Mouse (Mus musculus): Measurements from ENCODE around the gene Tm9sf1. TPM values are rescaled to one million over a fixed set of nuclear protein-coding genes. Genes with fewer than 3 reads are reported as not detected.

Tm9sf1 gene
- polyA plus RNA-seq, 1 experiment from 2014 or later: 53.3 TPM

DNA sequence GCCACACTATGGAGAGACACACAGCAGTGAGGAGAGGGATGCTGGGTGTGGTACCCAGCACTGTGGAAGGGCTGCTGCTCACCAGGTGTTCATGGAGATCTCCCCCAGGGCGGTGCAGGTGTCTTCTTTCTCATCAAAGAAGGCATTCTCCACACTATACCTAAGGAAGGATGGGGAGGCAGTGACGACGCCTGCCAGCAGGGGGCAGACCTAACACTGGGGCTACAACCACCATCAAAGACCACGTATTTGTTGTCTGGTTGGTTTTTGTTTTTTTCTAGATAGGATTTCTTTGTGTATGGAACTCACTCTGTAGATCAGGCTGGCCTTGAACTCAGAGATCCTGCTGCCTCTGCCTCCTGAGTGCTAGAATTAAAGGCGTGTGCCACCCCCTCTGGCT, 14.3 kb downstream of the Tm9sf1 start:
- ATAC-seq (ENCODE audit: low read depth): no peak
- peak; percentile 40 for DNase-seq
- 42% methylated on average over 5 of the region's 5 CpGs for WGBS (ENCODE audit: insufficient replicate concordance)

DNA sequence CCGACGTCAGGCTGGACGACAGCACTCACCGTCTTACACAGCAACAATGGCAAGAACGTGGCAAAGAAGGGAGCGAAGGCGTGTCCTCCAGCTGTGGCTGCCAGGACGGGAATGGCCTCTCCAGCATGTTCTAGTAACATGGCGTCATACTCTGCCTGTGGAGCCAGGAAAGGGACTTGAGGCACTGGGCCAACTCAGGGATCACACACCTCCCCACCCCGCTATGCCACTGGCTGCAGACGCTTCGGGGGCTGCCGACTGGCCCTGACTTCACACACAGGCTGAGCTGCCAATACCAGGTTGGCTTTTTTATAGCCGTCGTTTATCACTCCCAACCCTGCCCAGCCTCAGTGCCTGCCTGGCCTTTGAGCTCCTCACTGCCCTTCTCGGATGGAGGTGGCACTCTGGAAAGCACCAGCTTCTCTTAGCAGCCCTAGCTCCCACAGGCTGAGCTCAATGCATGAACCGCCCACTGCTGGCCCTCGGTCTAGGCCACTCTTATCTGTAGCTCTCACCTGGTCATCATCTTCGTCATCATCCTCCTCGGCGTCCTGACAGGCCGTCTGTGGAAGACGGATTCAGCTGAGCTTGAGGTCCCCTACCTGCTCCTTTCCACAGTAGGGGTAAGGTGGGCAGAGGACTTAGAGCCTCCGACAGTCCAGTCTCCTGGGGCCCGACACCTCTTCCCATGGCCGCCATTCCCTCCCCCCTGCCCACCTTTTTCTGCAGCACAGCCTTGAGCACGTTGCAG, 15.4 kb downstream of the Tm9sf1 start:
- H3K27me3 ChIP-seq: no peaks in the 10 kb centered on the region
- no peak for DNase-seq
- H3K36me3 ChIP-seq: peaks cover 94% of the 10 kb centered on the region
- no peak overlapping the region for H3K9ac ChIP-seq
- H3K4me1 ChIP-seq (replicated peaks): peaks cover 17% of the 10 kb centered on the region
- no peak overlapping the region for H3K4me3 ChIP-seq (replicated peaks)
- peak; percentile 55 for ATAC-seq (ENCODE audit: low read depth)
- H3K27ac ChIP-seq: no peak overlapping the region; the same call in 1 of the 2 replicates
- H3K9me3 ChIP-seq (replicated peaks): no peaks in the 10 kb centered on the region
- no peak overlapping the region for H3K4me2 ChIP-seq
- WGBS (ENCODE audit: insufficient replicate concordance): 73% methylated on average over 27 of the region's 27 CpGs

More for the DNA sequence above, 14.3 kb downstream of the Tm9sf1 start:
- Histone ChIP-seq H3K4me3 (replicated peaks) (no peak overlapping the region), H3K9ac (no peak overlapping the region), H3K27me3 (no peaks in the 10 kb centered on the region), H3K36me3 (peaks cover 99% of the 10 kb centered on the region), H3K4me1 (replicated peaks) (peaks cover 22% of the 10 kb centered on the region), H3K27ac (no peak overlapping the region), H3K9me3 (replicated peaks) (no peaks in the 10 kb centered on the region), H3K4me2 (no peak overlapping the region)

GRCm38 (mm10) chr14:55618486-55619195, 25.0 kb downstream of the Tm9sf1 start:
- Histone ChIP-seq H3K9me3 (replicated peaks) (no peaks in the 10 kb centered on the region), H3K36me3 (no peaks in the 10 kb centered on the region), H3K27ac (peak overlapping the region; percentile 47), H3K4me2 (peak overlapping the region; percentile 77), H3K27me3 (no peaks in the 10 kb centered on the region), H3K9ac (peak overlapping the region; percentile 62), H3K4me3 (replicated peaks) (peak overlapping the region; percentile 51), H3K4me1 (replicated peaks) (peaks cover 57% of the 10 kb centered on the region)
- ATAC-seq (ENCODE audit: low read depth) (peak; percentile 56), DNase-seq (peak; percentile 66)
- WGBS (ENCODE audit: insufficient replicate concordance): 17% methylated on average over 22 of the region's 22 CpGs

- Histone ChIP-seq H3K27me3 (no peaks in the 10 kb centered on the region), H3K4me1 (replicated peaks) (peaks cover 66% of the 10 kb centered on the region), H3K27ac (peak within 1 kb of the TSS; percentile 59), H3K36me3 (no peaks in the 10 kb centered on the region), H3K9ac (peak within 1 kb of the TSS; percentile 62), H3K9me3 (replicated peaks) (no peaks in the 10 kb centered on the region), H3K4me2 (peak within 1 kb of the TSS; percentile 77), H3K4me3 (replicated peaks) (peak within 1 kb of the TSS; percentile 51)
- WGBS (ENCODE audit: insufficient replicate concordance): 21% methylated on average over 21 of the region's 21 CpGs
- DNase-seq: peak; percentile 39
- ATAC-seq (ENCODE audit: low read depth): peak; percentile 73
These were observed 25.8 kb downstream of the Tm9sf1 start, which contains the start of gene Rec8 for GRCm38 (mm10) chr14:55617822-55618221. TSS of gene Rec8 (plus strand) at chr14:55618037.

- H3K9me3 ChIP-seq (replicated peaks): no peaks in the 10 kb centered on the region
- H3K9ac ChIP-seq: 0 out of 2 replicates have a peak overlapping the region, but pooled peaks have one; percentile 62
- peak overlapping the region; percentile 59 for H3K27ac ChIP-seq
- no peak overlapping the region for H3K4me3 ChIP-seq (replicated peaks)
- no peak for DNase-seq
- no peaks in the 10 kb centered on the region for H3K27me3 ChIP-seq
- ATAC-seq (ENCODE audit: low read depth): no peak
- no peak overlapping the region for H3K4me2 ChIP-seq
- peaks cover 65% of the 10 kb centered on the region for H3K4me1 ChIP-seq (replicated peaks)
- H3K36me3 ChIP-seq: no peaks in the 10 kb centered on the region
- 55% methylated on average over 2 of the region's 2 CpGs for WGBS (ENCODE audit: insufficient replicate concordance)
These were observed 26.8 kb downstream of the Tm9sf1 start for GRCm38 (mm10) chr14:55616844-55617243.

- DNase-seq: no peak
- peak overlapping the region; percentile 89 for H3K27ac ChIP-seq
- H3K9ac ChIP-seq: no peak overlapping the region
These were observed 27.7 kb downstream of the Tm9sf1 start for GRCm38 (mm10) chr14:55615876-55616275.

GRCm38 (mm10) chr14:55614565-55615178, 28.9 kb downstream of the Tm9sf1 start:
- ATAC-seq (ENCODE audit: low read depth) (peak; percentile 81), DNase-seq (peak; percentile 54)
- WGBS (ENCODE audit: insufficient replicate concordance): 26% methylated on average over 7 of the region's 7 CpGs
- peaks cover 61% of the 10 kb centered on the region for H3K4me1 ChIP-seq (replicated peaks)
- H3K9me3 ChIP-seq (replicated peaks): no peaks in the 10 kb centered on the region
- H3K9ac ChIP-seq: peak overlapping the region; percentile 36; the same call in 1 of the 2 replicates
- H3K27me3 ChIP-seq: no peaks in the 10 kb centered on the region
- H3K36me3 ChIP-seq: peaks cover 12% of the 10 kb centered on the region
- no peak overlapping the region for H3K4me3 ChIP-seq (replicated peaks)
- H3K4me2 ChIP-seq: 0 out of 2 replicates have a peak overlapping the region, but pooled peaks have one; percentile 19
- H3K27ac ChIP-seq: peak overlapping the region; percentile 89

More at GRCm38 (mm10) chr14:55615876-55616275, 27.7 kb downstream of the Tm9sf1 start:
- Histone ChIP-seq H3K27me3 (no peaks in the 10 kb centered on the region), H3K9me3 (replicated peaks) (no peaks in the 10 kb centered on the region), H3K4me1 (replicated peaks) (peaks cover 61% of the 10 kb centered on the region), H3K4me2 (no peak overlapping the region), H3K36me3 (peaks cover 2% of the 10 kb centered on the region), H3K4me3 (replicated peaks) (no peak overlapping the region)
- WGBS (ENCODE audit: insufficient replicate concordance): 62% methylated on average over 2 of the region's 2 CpGs
- ATAC-seq (ENCODE audit: low read depth): no peak

DNA sequence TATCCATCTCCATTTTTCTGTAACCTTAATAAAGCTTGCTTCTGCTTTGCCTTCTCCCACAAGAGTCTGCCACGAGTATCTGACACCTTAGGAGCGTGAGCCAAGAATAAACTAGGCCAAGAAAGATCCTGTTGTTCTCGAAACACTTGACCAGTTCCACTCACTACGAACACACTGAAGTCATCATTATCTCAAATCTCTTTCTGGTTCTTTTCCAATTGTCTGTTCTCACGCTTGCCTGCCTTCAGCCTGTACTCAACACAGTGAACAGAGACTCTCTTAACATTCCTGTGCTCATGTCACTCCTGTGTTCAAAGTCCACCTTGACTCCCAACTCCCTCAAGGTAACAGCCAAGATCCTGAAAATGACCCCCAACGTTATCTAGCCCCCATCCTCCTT, 30.3 kb downstream of the Tm9sf1 start:
- H3K27me3 ChIP-seq: no peaks in the 10 kb centered on the region
- H3K36me3 ChIP-seq: peaks cover 25% of the 10 kb centered on the region
- peak overlapping the region; percentile 82 for H3K27ac ChIP-seq
- ATAC-seq (ENCODE audit: low read depth) (no peak), DNase-seq (no peak)
- H3K4me3 ChIP-seq (replicated peaks): no peak overlapping the region
- H3K9me3 ChIP-seq (replicated peaks): no peaks in the 10 kb centered on the region
- WGBS (ENCODE audit: insufficient replicate concordance): 60% methylated on average over 6 of the region's 6 CpGs
- peaks cover 59% of the 10 kb centered on the region for H3K4me1 ChIP-seq (replicated peaks)
- H3K9ac ChIP-seq: no peak overlapping the region
- H3K4me2 ChIP-seq: no peak overlapping the region

- WGBS (ENCODE audit: insufficient replicate concordance): 90% methylated on average over 6 of the region's 6 CpGs
- no peak for DNase-seq
- no peak overlapping the region for H3K27ac ChIP-seq
- no peak overlapping the region for H3K4me3 ChIP-seq (replicated peaks)
- H3K36me3 ChIP-seq: peaks cover 63% of the 10 kb centered on the region
- no peak for ATAC-seq (ENCODE audit: low read depth)
- no peaks in the 10 kb centered on the region for H3K9me3 ChIP-seq (replicated peaks)
- no peaks in the 10 kb centered on the region for H3K27me3 ChIP-seq
- H3K4me1 ChIP-seq (replicated peaks): peaks cover 62% of the 10 kb centered on the region
- H3K9ac ChIP-seq: no peak overlapping the region
- H3K4me2 ChIP-seq: 0 out of 2 replicates have a peak overlapping the region, but pooled peaks have one; percentile 6
These were observed 35.3 kb downstream of the Tm9sf1 start for GRCm38 (mm10) chr14:55608339-55608738.

- H3K27ac ChIP-seq: peak overlapping the region; percentile 77
- H3K4me1 ChIP-seq (replicated peaks): peaks cover 65% of the 10 kb centered on the region
- H3K4me2 ChIP-seq: peak overlapping the region; percentile 85
- no peaks in the 10 kb centered on the region for H3K9me3 ChIP-seq (replicated peaks)
- ATAC-seq (ENCODE audit: low read depth) (peak; percentile 30), DNase-seq (peak; percentile 31)
- H3K4me3 ChIP-seq (replicated peaks): peak overlapping the region; percentile 64
- peaks cover 86% of the 10 kb centered on the region for H3K36me3 ChIP-seq
- H3K9ac ChIP-seq: peak overlapping the region; percentile 78
- 66% methylated on average over 16 of the region's 16 CpGs for WGBS (ENCODE audit: insufficient replicate concordance)
- no peaks in the 10 kb centered on the region for H3K27me3 ChIP-seq
These were observed 37.7 kb downstream of the Tm9sf1 start for GRCm38 (mm10) chr14:55605743-55606459.

Measured in liver, embryonic 13.5 days (tissue).